Mouse (Mus musculus) olfactory bulb, adult 2 months (tissue): ENCODE data around the gene Rhobtb1. TPM values are rescaled to one million over a fixed set of nuclear protein-coding genes. Genes with fewer than 3 reads are reported as not detected.

ENCODE experiments used
- H3K27ac ChIP-seq: fragments of 200-500 bp; 2 replicates; pipeline ENCODE4 v1.5.1; 2012; ENCODE audit warnings: low read depth, low read length; ENCODE audit not compliant: insufficient read depth
- H3K4me1 ChIP-seq: fragments of 200-500 bp; 2 replicates; pipeline ENCODE4 v1.6.1; 2012; ENCODE audit warnings: low read length; ENCODE audit not compliant: control insufficient read depth, insufficient read depth
- H3K4me3 ChIP-seq: fragments of 200-500 bp; 2 replicates; pipeline ENCODE4 v1.5.1; 2012; ENCODE audit warnings: mild to moderate bottlenecking, low read depth, low read length, moderate library complexity; ENCODE audit not compliant: insufficient read depth
- CTCF ChIP-seq: fragments of 200-500 bp; IDR thresholded peaks from 2 replicates; pipeline ENCODE4 v1.5.1; 2012; ENCODE audit warnings: low read depth, mild to moderate bottlenecking, low read length, moderate library complexity; ENCODE audit not compliant: insufficient read depth
- POLR2A ChIP-seq: fragments of 200-500 bp; IDR thresholded peaks from 2 replicates; pipeline ENCODE4 v1.6.1; 2012; ENCODE audit warnings: mild to moderate bottlenecking, low read depth, low read length, moderate library complexity; ENCODE audit not compliant: insufficient read depth
- WGBS: fragments of 180-500 bp; shearing (Covaris S2); methylation state at CpG from one replicate; pipeline ENCODE4 v1.1.7; 2018; 5-methylcytosine and 5-hydroxymethylcytosine counted together
- polyA plus RNA-seq: library from polyadenylated mRNA; stranded (reverse); fragments of >200 nt; gene quantifications from 2 replicates; pipeline ENCODE4 v1.2.4, GENCODE M21; 2012; ENCODE audit warnings: low replicate concordance; ENCODE audit not compliant: missing spikeins, insufficient read depth, insufficient read length

Gene Rhobtb1
- polyA plus RNA-seq, 1 experiment, result not detected

- no peak overlapping the region for H3K27ac ChIP-seq
- WGBS, result 29% methylated on average over 5 of the region's 5 CpGs
- no peak overlapping the region for H3K4me3 ChIP-seq
- TF ChIP-seq CTCF (no peak), POLR2A (no peak)
- peaks cover 13% of the 10 kb centered on the region for H3K4me1 ChIP-seq
These were observed 101.9 kb downstream of the Rhobtb1 start for GRCm38 (mm10) chr10:69253075-69253685.

- Histone ChIP-seq H3K4me1 (peaks cover 13% of the 10 kb centered on the region), H3K27ac (no peak overlapping the region), H3K4me3 (no peak overlapping the region)
- 87% methylated on average over 5 of the region's 5 CpGs for WGBS
- no peak for TF ChIP-seq POLR2A
- TF ChIP-seq CTCF, result no peak
These were observed 102.4 kb downstream of the Rhobtb1 start for GRCm38 (mm10) chr10:69253686-69254080.

GRCm38 (mm10) chr10:69254390-69254847 lies 103.2 kb downstream of the Rhobtb1 start:
- H3K4me1 ChIP-seq, result peaks cover 13% of the 10 kb centered on the region
- no peak overlapping the region for H3K4me3 ChIP-seq
- 45% methylated on average over 8 of the region's 8 CpGs for WGBS
- H3K27ac ChIP-seq, result no peak overlapping the region
- TF ChIP-seq POLR2A, result no peak

GRCm38 (mm10) chr10:69255594-69255993 lies 104.4 kb downstream of the Rhobtb1 start:
- peaks cover 13% of the 10 kb centered on the region for H3K4me1 ChIP-seq
- H3K27ac ChIP-seq, result no peak overlapping the region
- TF ChIP-seq POLR2A (no peak), CTCF (no peak)
- 88% methylated on average over 5 of the region's 5 CpGs for WGBS
- no peak overlapping the region for H3K4me3 ChIP-seq

GRCm38 (mm10) chr10:69257592-69258133 lies 106.4 kb downstream of the Rhobtb1 start:
- TF ChIP-seq POLR2A (no peak), CTCF (no peak)
- peaks cover 9% of the 10 kb centered on the region for H3K4me1 ChIP-seq
- WGBS, result 86% methylated on average over 6 of the region's 6 CpGs
- H3K4me3 ChIP-seq, result no peak overlapping the region
- H3K27ac ChIP-seq, result no peak overlapping the region

GRCm38 (mm10) chr10:69258588-69258987 lies 107.4 kb downstream of the Rhobtb1 start:
- H3K4me1 ChIP-seq, result peaks cover 8% of the 10 kb centered on the region
- H3K4me3 ChIP-seq, result no peak overlapping the region
- no peak overlapping the region for H3K27ac ChIP-seq
- 41% methylated on average over 9 of the region's 9 CpGs for WGBS
- TF ChIP-seq CTCF (no peak), POLR2A (no peak)

- Histone ChIP-seq H3K27ac (no peak overlapping the region), H3K4me3 (no peak overlapping the region), H3K4me1 (peaks cover 4% of the 10 kb centered on the region)
- 80% methylated on average over 2 of the region's 2 CpGs for whole genome bisulfite sequencing
- TF ChIP-seq POLR2A (no peak), CTCF (no peak)
These were observed 107.9 kb downstream of the Rhobtb1 start for GRCm38 (mm10) chr10:69259161-69259560.

GRCm38 (mm10) chr10:69259929-69260328 lies 108.7 kb downstream of the Rhobtb1 start:
- 93% methylated on average over 8 of the region's 8 CpGs for WGBS
- H3K4me3 ChIP-seq, result no peak overlapping the region
- H3K27ac ChIP-seq, result no peak overlapping the region
- TF ChIP-seq CTCF (no peak), POLR2A (no peak)
- H3K4me1 ChIP-seq, result no peaks in the 10 kb centered on the region

GRCm38 (mm10) chr10:69262918-69263822 lies 111.9 kb downstream of the Rhobtb1 start:
- Histone ChIP-seq H3K4me3 (no peak overlapping the region), H3K27ac (no peak overlapping the region), H3K4me1 (no peaks in the 10 kb centered on the region)
- TF ChIP-seq POLR2A, result no peak
- TF ChIP-seq CTCF, result no peak
- 73% methylated on average over 14 of the region's 14 CpGs for WGBS
